Mouse (Mus musculus) G1E (cell line): Measurements from ENCODE around the gene Mia.

ENCODE experiments used
- CTCF ChIP-seq: IDR thresholded peaks from 2 replicates; pipeline ENCODE4 v1.5.1; 2012; ENCODE audit warnings: low read depth, low read length, inconsistent platforms, mixed read lengths
- GATA1 ChIP-seq: IDR thresholded peaks from 2 replicates; pipeline ENCODE4 v1.6.1; 2012; ENCODE audit warnings: borderline replicate concordance, low read length, inconsistent platforms, mixed read lengths
- POLR2AphosphoS5 ChIP-seq: IDR thresholded peaks from 2 replicates; pipeline ENCODE4 v1.6.1; 2012; ENCODE audit warnings: low read depth, low read length, inconsistent platforms; ENCODE audit not compliant: insufficient replicate concordance
- TAL1 ChIP-seq: conservative IDR thresholded peaks from 2 replicates; pipeline ENCODE4 v1.6.1; 2012; ENCODE audit warnings: low read depth, low read length, inconsistent platforms, mixed read lengths

DNA sequence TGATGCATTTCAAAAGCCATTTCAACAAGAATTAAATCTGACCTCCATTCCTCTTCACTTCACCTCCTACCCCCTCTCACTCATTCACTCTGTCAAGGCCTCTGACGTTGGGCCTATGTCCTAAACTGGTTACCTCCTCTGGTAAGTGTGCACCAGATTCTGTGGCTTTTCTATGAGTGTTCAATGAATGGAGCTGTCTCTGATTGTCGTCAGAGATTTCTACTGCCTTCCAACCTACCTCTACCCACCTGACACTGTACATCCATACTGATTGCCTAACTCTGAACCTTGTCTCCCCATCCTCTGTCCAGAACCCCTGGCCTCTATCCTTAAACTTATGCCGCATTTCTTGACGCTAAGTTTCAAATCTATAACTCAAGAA lies 3.0 kb downstream of the Mia start:
- no peak for TF ChIP-seq CTCF
- TF ChIP-seq TAL1 = no peak
- no peak for TF ChIP-seq POLR2AphosphoS5
- TF ChIP-seq GATA1 = no peak
